Mouse (Mus musculus): Measurements from ENCODE around the gene Tmem222.

- TF ChIP-seq CTCF (IDR thresholded peaks at IDR 0.05; ENCODE audit: low read depth, low read length) (no peak), EP300 (IDR thresholded peaks at IDR 0.05; ENCODE audit: insufficient read depth, low read depth, low read length) (no peak), POLR2A (IDR thresholded peaks at IDR 0.05; ENCODE audit: insufficient read depth, low read length) (no peak)
Observed at GRCm38 (mm10) chr4:133252089-133252488, 25.5 kb downstream of the Tmem222 start.

Data from ES-Bruce4 (cell line).